9 mouse cellular contexts compared by ENCODE assay signal in genomic region chr3:134302681-134303491, GRCm38 (mm10).
DNase-seq lines count a peak whose midpoint lies in the region; ATAC-seq and TF ChIP-seq lines count a peak whose summit lies in the region.
"Had no signal": no experiment of that assay in that cellular context is flagged by ENCODE, and none has a peak within 500 bp of the region (broad histone marks: within the 10 kb centered on the region; RNA-seq: fewer than 3 reads in every experiment).

No protein-coding gene starts in this region.

- H3K27me3 ChIP-seq in embryonic facial prominence, embryonic 14.5 days (replicated peaks; ENCODE audit: control insufficient read depth, insufficient read depth, low read length), result no peaks in the 10 kb centered on the region
- no peaks in the 10 kb centered on the region for H3K27me3 ChIP-seq in hindbrain, embryonic 15.5 days
- no peaks in the 10 kb centered on the region for H3K27me3 ChIP-seq in midbrain, embryonic 15.5 days (replicated peaks)
- H3K27me3 ChIP-seq in liver, embryonic 12.5 days (replicated peaks), result no peaks in the 10 kb centered on the region
- H3K27me3 ChIP-seq in thymus, adult 2 months (ENCODE audit: control insufficient read depth, insufficient read depth, low read length), result no peaks in the 10 kb centered on the region
- H3K27me3 ChIP-seq: liver, embryonic 13.5 days had no signal

- no peaks in the 10 kb centered on the region for H3K36me3 ChIP-seq in embryonic facial prominence, embryonic 14.5 days (ENCODE audit: control insufficient read depth, insufficient read depth, low read length)
- H3K36me3 ChIP-seq in hindbrain, embryonic 15.5 days, result no peaks in the 10 kb centered on the region
- H3K36me3 ChIP-seq in midbrain, embryonic 15.5 days (replicated peaks), result no peaks in the 10 kb centered on the region
- H3K36me3 ChIP-seq in liver, embryonic 12.5 days, result no peaks in the 10 kb centered on the region
- no peaks in the 10 kb centered on the region for H3K36me3 ChIP-seq in thymus, adult 2 months (ENCODE audit: control insufficient read depth, insufficient read depth, low read length)
- H3K36me3 ChIP-seq: liver, embryonic 13.5 days had no signal

- H3K4me3 ChIP-seq in embryonic facial prominence, embryonic 14.5 days (ENCODE audit: low read depth, low read length), result peak overlapping the region; percentile 22
- H3K4me3 ChIP-seq in hindbrain, embryonic 15.5 days, result peak overlapping the region; percentile 36
- peak overlapping the region; percentile 39 for H3K4me3 ChIP-seq in midbrain, embryonic 15.5 days
- no peak overlapping the region for H3K4me3 ChIP-seq in liver, embryonic 12.5 days
- H3K4me3 ChIP-seq in thymus, adult 2 months (ENCODE audit: control insufficient read depth, insufficient read depth, low read length), result no peak overlapping the region
- H3K4me3 ChIP-seq: liver, embryonic 13.5 days had no signal

- ATAC-seq in embryonic facial prominence, embryonic 14.5 days (ENCODE audit: low read depth), result peak; percentile 71
- ATAC-seq in hindbrain, embryonic 15.5 days (ENCODE audit: low FRiP score, low read depth), result peak; percentile 88
- peak; percentile 92 for ATAC-seq in midbrain, embryonic 15.5 days (replicated peaks)
- ATAC-seq in liver, embryonic 12.5 days, result no peak

- H3K9me3 ChIP-seq in embryonic facial prominence, embryonic 14.5 days (ENCODE audit: control insufficient read depth, low read length), result no peaks in the 10 kb centered on the region
- no peaks in the 10 kb centered on the region for H3K9me3 ChIP-seq in hindbrain, embryonic 15.5 days
- no peaks in the 10 kb centered on the region for H3K9me3 ChIP-seq in midbrain, embryonic 15.5 days
- no peaks in the 10 kb centered on the region for H3K9me3 ChIP-seq in liver, embryonic 12.5 days (replicated peaks)
- H3K9me3 ChIP-seq: liver, embryonic 13.5 days had no signal

- 20% methylated on average over 21 of the region's 21 CpGs for WGBS in embryonic facial prominence, embryonic 14.5 days
- WGBS in hindbrain, embryonic 15.5 days, result 6% methylated on average over 21 of the region's 21 CpGs
- 7% methylated on average over 21 of the region's 21 CpGs for WGBS in midbrain, embryonic 15.5 days
- 52% methylated on average over 21 of the region's 21 CpGs for WGBS in liver, embryonic 12.5 days (ENCODE audit: insufficient replicate concordance)
- 78% methylated on average over 21 of the region's 21 CpGs for WGBS in thymus, adult 2 months

- no peak overlapping the region for H3K9ac ChIP-seq in embryonic facial prominence, embryonic 14.5 days (ENCODE audit: low read depth, low read length)
- H3K9ac ChIP-seq in hindbrain, embryonic 15.5 days, result peak overlapping the region; percentile 38
- peak overlapping the region; percentile 40 for H3K9ac ChIP-seq in midbrain, embryonic 15.5 days
- no peak overlapping the region for H3K9ac ChIP-seq in liver, embryonic 12.5 days
- H3K9ac ChIP-seq: liver, embryonic 13.5 days had no signal

- no peak overlapping the region for H3K27ac ChIP-seq in embryonic facial prominence, embryonic 14.5 days (replicated peaks; ENCODE audit: low read depth, low read length)
- H3K27ac ChIP-seq in hindbrain, embryonic 15.5 days (replicated peaks), result peak overlapping the region; percentile 80
- H3K27ac ChIP-seq in midbrain, embryonic 15.5 days, result peak overlapping the region; percentile 84
- H3K27ac ChIP-seq in liver, embryonic 12.5 days, result no peak overlapping the region
- no peak overlapping the region for H3K27ac ChIP-seq in thymus, adult 2 months (ENCODE audit: control insufficient read depth, insufficient read depth, low read length)
- H3K27ac ChIP-seq: liver, embryonic 13.5 days had no signal

- H3K4me2 ChIP-seq in embryonic facial prominence, embryonic 14.5 days (ENCODE audit: low read depth, low read length), result peak overlapping the region; percentile 50
- H3K4me2 ChIP-seq in hindbrain, embryonic 15.5 days, result peak overlapping the region; percentile 61
- H3K4me2 ChIP-seq in midbrain, embryonic 15.5 days, result peak overlapping the region; percentile 58
- no peak overlapping the region for H3K4me2 ChIP-seq in liver, embryonic 12.5 days
- H3K4me2 ChIP-seq: liver, embryonic 13.5 days had no signal

- DNase-seq in heart, adult 18-20 months, result peak; percentile 2 to 15
- DNase-seq in heart, adult 9 months (ENCODE audit: low spot score in 2 of 2), result no peak
- DNase-seq in adrenal gland, postnatal 14 days, result peak; percentile 24
- peak; percentile 53 for DNase-seq in embryonic facial prominence, embryonic 14.5 days (ENCODE audit: low spot score)
- no peak for DNase-seq in thymus, adult 2 months
- DNase-seq: liver, embryonic 13.5 days had no signal

- TF ChIP-seq POLR2A in thymus, adult 2 months (IDR thresholded peaks at IDR 0.05; ENCODE audit: control insufficient read depth, extremely low read depth, insufficient read depth, low read length, poor library complexity), result no peak

- TF ChIP-seq CTCF in thymus, adult 2 months (IDR thresholded peaks at IDR 0.05; ENCODE audit: borderline replicate concordance, control insufficient read depth, extremely low read depth, insufficient read depth, low read length, poor library complexity), result no peak

- H3K4me1 ChIP-seq in embryonic facial prominence, embryonic 14.5 days (ENCODE audit: control insufficient read depth, insufficient read depth, low read length), result peaks cover 5% of the 10 kb centered on the region; the same call in 1 of the 2 replicates
- peaks cover 29% of the 10 kb centered on the region for H3K4me1 ChIP-seq in hindbrain, embryonic 15.5 days (replicated peaks)
- H3K4me1 ChIP-seq in midbrain, embryonic 15.5 days, result peaks cover 48% of the 10 kb centered on the region
- H3K4me1 ChIP-seq in liver, embryonic 12.5 days, result no peaks in the 10 kb centered on the region
- H3K4me1 ChIP-seq in thymus, adult 2 months (replicated peaks; ENCODE audit: control insufficient read depth, insufficient read depth, low read length), result no peaks in the 10 kb centered on the region
- H3K4me1 ChIP-seq: liver, embryonic 13.5 days had no signal

Comparison
In these comparisons a context has a peak if more than half of its experiments do, and no peak if none do; other contexts are left out.
1. DNase-seq: peak in heart, adult 18-20 months (2 of 2), adrenal gland, postnatal 14 days (single experiment) and embryonic facial prominence, embryonic 14.5 days (single experiment); none in heart, adult 9 months (0 of 2) and thymus, adult 2 months (single experiment).
2. H3K27ac ChIP-seq: peak in hindbrain, embryonic 15.5 days (single experiment) and midbrain, embryonic 15.5 days (single experiment); none in embryonic facial prominence, embryonic 14.5 days (single experiment), liver, embryonic 12.5 days (single experiment) and thymus, adult 2 months (single experiment).
3. H3K4me3 ChIP-seq: peak in embryonic facial prominence, embryonic 14.5 days (single experiment), hindbrain, embryonic 15.5 days (single experiment) and midbrain, embryonic 15.5 days (single experiment); none in liver, embryonic 12.5 days (single experiment) and thymus, adult 2 months (single experiment).
4. H3K9ac ChIP-seq: peak in hindbrain, embryonic 15.5 days (single experiment) and midbrain, embryonic 15.5 days (single experiment); none in embryonic facial prominence, embryonic 14.5 days (single experiment) and liver, embryonic 12.5 days (single experiment).